Mouse (Mus musculus): ENCODE data around the gene Trpm4. TPM values are rescaled to one million over a fixed set of nuclear protein-coding genes. Genes with fewer than 3 reads are reported as not detected.

Trpm4 gene
- polyA plus RNA-seq, 1 experiment from 2014 or later, result 15.4 TPM

Other genes starting within 250 kb of the Trpm4 start
- 290 and 291 TPM in 2 replicates for gene Rcn3, start 241.6 kb downstream of the Trpm4 start, polyA plus RNA-seq (2016; fragmentation: Nextera tagmentation; extraction: Ambion mirVana)
- 28.1 and 28.3 TPM in 2 replicates for gene Fcgrt, start 229.9 kb downstream of the Trpm4 start, polyA plus RNA-seq (2016; fragmentation: Nextera tagmentation; extraction: Ambion mirVana)
- 1,003 and 1,022 TPM in 2 replicates for gene Rps11, start 209.3 kb downstream of the Trpm4 start, polyA plus RNA-seq (2016; fragmentation: Nextera tagmentation; extraction: Ambion mirVana)
- 868 and 880 TPM in 2 replicates for gene Rpl13a, start 205.0 kb downstream of the Trpm4 start, polyA plus RNA-seq (2016; fragmentation: Nextera tagmentation; extraction: Ambion mirVana)
- gene Gm45713, start 197.5 kb downstream of the Trpm4 start, polyA plus RNA-seq (2016; fragmentation: Nextera tagmentation; extraction: Ambion mirVana), result 0.22 and 0.50 TPM in 2 replicates
- 1.1 and 1.2 TPM in 2 replicates for gene Flt3l, start 197.3 kb downstream of the Trpm4 start, polyA plus RNA-seq (2016; fragmentation: Nextera tagmentation; extraction: Ambion mirVana)
- gene Pih1d1, start 179.5 kb downstream of the Trpm4 start, polyA plus RNA-seq (2016; fragmentation: Nextera tagmentation; extraction: Ambion mirVana), result 81.3 and 86.2 TPM in 2 replicates
- 34.9 and 39.6 TPM in 2 replicates for gene Aldh16a1, start 179.2 kb downstream of the Trpm4 start, polyA plus RNA-seq (2016; fragmentation: Nextera tagmentation; extraction: Ambion mirVana)
- gene Slc17a7, start 169.8 kb downstream of the Trpm4 start, polyA plus RNA-seq (2016; fragmentation: Nextera tagmentation; extraction: Ambion mirVana), result 2.6 and 3.8 TPM in 2 replicates
- not detected in 2 replicates for gene Gfy, start 154.2 kb downstream of the Trpm4 start, polyA plus RNA-seq (2016; fragmentation: Nextera tagmentation; extraction: Ambion mirVana)
- gene Pth2, start 152.8 kb downstream of the Trpm4 start, polyA plus RNA-seq (2016; fragmentation: Nextera tagmentation; extraction: Ambion mirVana), result 0.40 TPM in 1 of 2 replicates, not detected in the other
- 0.62 and 0.70 TPM in 2 replicates for gene Ccdc155, start 128.9 kb downstream of the Trpm4 start, polyA plus RNA-seq (2016; fragmentation: Nextera tagmentation; extraction: Ambion mirVana)
- 0.99 and 1.5 TPM in 2 replicates for gene Dkkl1, start 121.6 kb downstream of the Trpm4 start, polyA plus RNA-seq (2016; fragmentation: Nextera tagmentation; extraction: Ambion mirVana)
- gene Tead2, start 118.0 kb downstream of the Trpm4 start, polyA plus RNA-seq (2016; fragmentation: Nextera tagmentation; extraction: Ambion mirVana), result 131 and 138 TPM in 2 replicates
- gene Cd37, start 94.7 kb downstream of the Trpm4 start, polyA plus RNA-seq (2016; fragmentation: Nextera tagmentation; extraction: Ambion mirVana), result 1.2 and 1.4 TPM in 2 replicates
- gene Slc6a16, start 92.7 kb downstream of the Trpm4 start, polyA plus RNA-seq (2016; fragmentation: Nextera tagmentation; extraction: Ambion mirVana), result 0.37 TPM in 2 replicates
- gene Slc6a21, start 56.3 kb downstream of the Trpm4 start, polyA plus RNA-seq (2016; fragmentation: Nextera tagmentation; extraction: Ambion mirVana), result not detected in 2 replicates
- gene Hrc, start 1.5 kb upstream of the Trpm4 start, polyA plus RNA-seq (2016; fragmentation: Nextera tagmentation; extraction: Ambion mirVana), result 25.5 and 26.9 TPM in 2 replicates
- gene Ppfia3, start 33.2 kb upstream of the Trpm4 start, polyA plus RNA-seq (2016; fragmentation: Nextera tagmentation; extraction: Ambion mirVana), result 2.6 and 3.3 TPM in 2 replicates
- gene Lin7b, start 36.8 kb upstream of the Trpm4 start, polyA plus RNA-seq (2016; fragmentation: Nextera tagmentation; extraction: Ambion mirVana), result 0.82 and 1.1 TPM in 2 replicates
- gene Snrnp70, start 62.0 kb upstream of the Trpm4 start, polyA plus RNA-seq (2016; fragmentation: Nextera tagmentation; extraction: Ambion mirVana), result 169 and 173 TPM in 2 replicates
- 0.41 and 0.52 TPM in 2 replicates for gene Kcna7, start 71.9 kb upstream of the Trpm4 start, polyA plus RNA-seq (2016; fragmentation: Nextera tagmentation; extraction: Ambion mirVana)
- gene Ntf5, start 79.9 kb upstream of the Trpm4 start, polyA plus RNA-seq (2016; fragmentation: Nextera tagmentation; extraction: Ambion mirVana), result 1.8 TPM in 2 replicates
- not detected in 2 replicates for gene Lhb, start 87.0 kb upstream of the Trpm4 start, polyA plus RNA-seq (2016; fragmentation: Nextera tagmentation; extraction: Ambion mirVana)
- gene Gys1, start 101.1 kb upstream of the Trpm4 start, polyA plus RNA-seq (2016; fragmentation: Nextera tagmentation; extraction: Ambion mirVana), result 115 and 121 TPM in 2 replicates
- gene Ruvbl2, start 104.3 kb upstream of the Trpm4 start, polyA plus RNA-seq (2016; fragmentation: Nextera tagmentation; extraction: Ambion mirVana), result 80.7 TPM in 2 replicates
- gene Ftl1, start 126.1 kb upstream of the Trpm4 start, polyA plus RNA-seq (2016; fragmentation: Nextera tagmentation; extraction: Ambion mirVana), result 4,047 and 4,171 TPM in 2 replicates
- gene Bax, start 133.1 kb upstream of the Trpm4 start, polyA plus RNA-seq (2016; fragmentation: Nextera tagmentation; extraction: Ambion mirVana), result 139 and 151 TPM in 2 replicates
- 0.87 TPM in 2 replicates for gene Tulp2, start 148.1 kb upstream of the Trpm4 start, polyA plus RNA-seq (2016; fragmentation: Nextera tagmentation; extraction: Ambion mirVana)
- not detected in 2 replicates for gene Gm45808, start 153.0 kb upstream of the Trpm4 start, polyA plus RNA-seq (2016; fragmentation: Nextera tagmentation; extraction: Ambion mirVana)
- 4.2 and 4.3 TPM in 2 replicates for gene Dhdh, start 155.0 kb upstream of the Trpm4 start, polyA plus RNA-seq (2016; fragmentation: Nextera tagmentation; extraction: Ambion mirVana)
- gene Nucb1, start 176.6 kb upstream of the Trpm4 start, polyA plus RNA-seq (2016; fragmentation: Nextera tagmentation; extraction: Ambion mirVana), result 176 and 185 TPM in 2 replicates
- gene Ppp1r15a, start 192.5 kb upstream of the Trpm4 start, polyA plus RNA-seq (2016; fragmentation: Nextera tagmentation; extraction: Ambion mirVana), result 33.7 and 35.2 TPM in 2 replicates
- gene Plekha4, start 192.6 kb upstream of the Trpm4 start, polyA plus RNA-seq (2016; fragmentation: Nextera tagmentation; extraction: Ambion mirVana), result 0.57 and 0.68 TPM in 2 replicates
- gene Hsd17b14, start 221.1 kb upstream of the Trpm4 start, polyA plus RNA-seq (2016; fragmentation: Nextera tagmentation; extraction: Ambion mirVana), result 0.64 and 0.70 TPM in 2 replicates
- gene Bcat2, start 236.4 kb upstream of the Trpm4 start, polyA plus RNA-seq (2016; fragmentation: Nextera tagmentation; extraction: Ambion mirVana), result 64.7 and 66.6 TPM in 2 replicates

All from heart, embryonic 12.5 days (tissue).